Mouse (Mus musculus): ENCODE data around the gene Plau.

The Plau gene

DNA sequence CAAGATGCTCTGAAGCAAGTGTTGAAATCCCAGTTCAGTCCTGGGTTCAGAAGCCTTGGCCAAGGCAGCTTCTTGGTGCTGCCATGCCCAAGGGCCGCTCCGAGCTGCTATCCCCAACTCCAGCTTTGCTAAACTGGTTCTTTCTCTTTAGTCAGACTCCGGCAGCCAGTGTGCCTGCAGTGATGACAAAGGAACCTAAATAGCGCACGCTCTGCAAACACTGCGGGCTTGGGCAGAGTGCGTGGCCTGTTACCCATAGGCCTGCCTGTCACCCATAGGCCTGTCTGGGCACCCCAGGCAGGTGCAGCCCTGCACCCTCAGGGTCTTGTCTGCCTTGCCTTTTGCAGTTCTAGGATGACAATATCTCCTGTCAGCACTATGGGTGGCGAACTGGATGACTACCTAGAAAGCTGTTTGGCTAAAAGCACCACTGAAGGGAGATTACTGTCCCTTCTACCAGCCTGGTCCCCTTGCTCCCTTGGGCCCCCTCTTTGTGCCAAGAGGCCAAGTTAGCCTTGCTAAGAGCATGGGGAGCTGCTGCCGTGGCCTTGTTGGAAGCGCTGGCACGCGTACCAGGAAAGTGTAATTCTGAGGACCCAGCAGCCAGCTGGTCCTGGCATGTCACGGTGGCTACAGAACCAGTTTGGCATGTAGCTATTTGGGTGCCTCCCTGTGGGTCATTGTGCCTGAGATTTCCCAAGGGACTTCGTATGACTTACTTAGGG is 30.2 kb upstream of the Plau start:
- DNase-seq (ENCODE audit: low read depth, low spot score) = no peak

- DNase-seq (ENCODE audit: low read depth, low spot score) = no peak
Observed at GRCm38 (mm10) chr14:20809349-20809748, 27.1 kb upstream of the Plau start.

GRCm38 (mm10) chr14:20809820-20810219 is 26.6 kb upstream of the Plau start:
- DNase-seq (ENCODE audit: low read depth, low spot score) = no peak

GRCm38 (mm10) chr14:20811236-20811635 is 25.2 kb upstream of the Plau start:
- no peak for DNase-seq (ENCODE audit: low read depth, low spot score)

DNA sequence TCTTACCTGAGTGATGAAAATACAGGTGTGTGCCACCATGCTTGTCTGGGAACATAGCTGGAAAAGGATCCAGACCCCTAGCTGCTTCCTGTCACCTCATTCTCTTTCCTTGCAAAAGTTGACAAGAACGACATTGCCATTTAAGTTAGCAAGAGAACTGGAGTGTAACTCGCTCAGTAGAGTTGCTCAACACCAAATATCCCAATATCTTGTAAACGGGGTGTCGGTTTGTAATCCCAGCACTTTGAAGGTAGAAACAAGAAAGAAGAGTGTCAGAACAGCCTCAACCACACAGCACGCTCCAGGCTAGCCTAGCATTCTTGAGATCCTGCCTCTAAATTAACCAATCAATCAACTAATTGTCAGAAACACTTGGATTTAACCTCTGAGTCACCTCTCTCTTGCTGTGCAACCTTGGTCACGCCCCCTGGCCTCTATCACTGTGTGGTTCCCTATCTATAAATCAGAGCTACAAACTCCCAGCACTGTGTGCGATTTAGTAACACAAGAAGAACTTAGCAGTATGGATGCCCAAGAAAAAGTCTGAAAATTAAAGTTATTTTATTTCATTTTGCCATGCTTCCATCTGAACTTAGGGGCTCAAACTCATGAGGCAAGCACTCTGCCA is 24.6 kb upstream of the Plau start:
- DNase-seq (ENCODE audit: low read depth, low spot score) = no peak

DNA sequence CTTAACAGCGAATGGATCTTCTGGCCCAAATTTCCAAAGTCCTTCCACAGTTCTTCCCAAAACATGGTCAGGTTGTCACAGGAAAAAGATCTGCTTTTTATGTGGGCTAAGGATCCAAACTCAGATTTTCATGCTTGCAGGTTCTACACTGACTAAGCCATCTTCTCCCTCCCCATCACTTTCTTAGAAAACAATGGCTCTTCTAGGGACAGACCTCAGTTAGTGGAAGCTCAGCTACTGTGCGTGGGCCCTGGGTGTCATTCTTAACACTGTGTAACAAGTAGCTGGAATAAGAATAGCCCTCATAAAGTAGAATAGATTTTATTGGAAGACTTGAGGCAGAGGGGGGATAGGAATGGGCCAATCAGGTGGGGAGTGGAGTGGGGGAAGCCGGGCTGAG is 21.0 kb upstream of the Plau start:
- DNase-seq (ENCODE audit: low read depth, low spot score) = no peak

DNA sequence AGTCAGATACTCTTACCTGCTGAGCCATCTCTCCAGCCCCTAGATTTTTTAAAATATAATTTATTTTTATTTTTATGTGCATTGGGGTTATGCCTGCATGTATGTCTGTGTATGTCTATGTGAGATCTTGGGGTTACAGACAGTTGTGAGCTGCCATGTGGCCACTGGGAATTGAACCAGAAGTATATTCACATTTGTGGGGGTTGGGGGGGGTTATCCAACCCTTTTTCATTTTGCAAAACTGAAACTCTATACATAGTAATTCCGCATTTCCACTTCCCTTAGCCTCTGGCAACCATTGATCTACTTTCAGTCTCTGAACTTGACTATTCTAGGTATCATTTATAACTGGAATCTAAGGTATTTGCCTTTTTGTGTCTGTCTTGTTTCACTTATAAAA is 11.9 kb upstream of the Plau start:
- DNase-seq (ENCODE audit: low read depth, low spot score) = no peak

- no peak for DNase-seq (ENCODE audit: low read depth, low spot score)
Observed at GRCm38 (mm10) chr14:20825516-20825915, 10.9 kb upstream of the Plau start.

- DNase-seq (ENCODE audit: low read depth, low spot score) = no peak
Observed at GRCm38 (mm10) chr14:20827061-20827460, 9.4 kb upstream of the Plau start.

DNA sequence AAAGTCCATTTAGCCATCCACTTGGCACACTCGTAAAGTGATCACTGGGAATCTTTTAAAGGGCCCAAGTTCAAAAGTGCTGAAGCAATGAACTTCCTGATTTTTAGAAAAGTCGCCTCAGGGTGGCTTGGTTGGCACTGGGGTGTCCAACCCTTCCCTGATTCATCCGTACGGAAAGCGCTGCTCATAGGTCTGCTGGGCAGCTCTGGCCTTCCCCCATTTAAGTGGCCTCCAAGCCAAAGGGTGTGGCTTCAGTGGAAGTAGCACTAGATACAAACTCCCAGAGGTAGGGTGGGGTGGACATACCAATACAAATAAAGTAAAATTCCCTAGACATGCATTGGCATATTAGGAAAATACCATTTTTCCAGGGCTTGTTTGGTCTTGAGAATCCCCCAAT is 9.0 kb upstream of the Plau start:
- DNase-seq (ENCODE audit: low read depth, low spot score) = no peak

- DNase-seq (ENCODE audit: low read depth, low spot score) = no peak
Observed at GRCm38 (mm10) chr14:20828524-20828923, 7.9 kb upstream of the Plau start.

GRCm38 (mm10) chr14:20829523-20830366 is 6.7 kb upstream of the Plau start:
- DNase-seq (ENCODE audit: low read depth, low spot score) = no peak

DNA sequence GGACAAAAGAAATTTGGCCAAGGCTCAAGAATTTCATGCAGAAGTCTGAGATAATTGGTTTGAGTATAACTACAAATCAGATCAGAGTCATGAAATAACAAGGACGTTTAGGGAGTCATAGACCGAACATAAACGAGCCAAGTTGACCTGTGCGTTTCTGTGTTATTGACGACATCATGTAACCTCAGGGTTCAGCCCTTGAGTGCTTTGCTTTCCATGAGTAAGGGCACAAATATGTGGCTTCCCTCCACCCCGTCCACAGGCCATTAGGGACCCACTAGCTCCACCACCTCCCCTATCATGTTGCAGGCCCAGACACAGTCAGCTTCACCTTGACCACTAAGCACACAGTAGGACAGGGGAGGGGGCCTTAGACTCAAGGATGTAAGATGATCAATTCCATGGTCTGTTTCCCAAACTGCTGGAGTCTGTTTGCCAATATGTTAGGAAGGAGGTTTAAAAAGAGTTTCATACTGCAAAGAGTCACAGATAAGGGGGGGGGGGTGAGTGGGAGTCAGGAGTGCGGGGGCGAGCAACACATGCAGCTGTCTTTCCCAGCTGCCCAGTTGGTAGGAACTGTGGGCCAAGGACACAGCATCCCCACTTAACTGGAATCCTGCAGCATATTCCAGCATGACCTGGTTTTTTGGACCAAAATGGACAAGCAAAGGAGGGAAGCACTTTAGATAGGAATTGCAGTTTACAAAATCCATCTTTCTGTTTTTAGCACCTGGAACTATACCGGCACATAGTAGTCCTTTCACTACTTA is 5.1 kb upstream of the Plau start:
- DNase-seq (ENCODE audit: low read depth, low spot score) = no peak

GRCm38 (mm10) chr14:20831915-20832314 is 4.5 kb upstream of the Plau start:
- no peak for DNase-seq (ENCODE audit: low read depth, low spot score)

- DNase-seq (ENCODE audit: low read depth, low spot score) = no peak
Observed at GRCm38 (mm10) chr14:20833525-20833924, 2.9 kb upstream of the Plau start.

- DNase-seq (ENCODE audit: low read depth, low spot score) = no peak
Observed at GRCm38 (mm10) chr14:20834136-20834535, 2.3 kb upstream of the Plau start.

GRCm38 (mm10) chr14:20836905-20837376 is 481 bp downstream of the Plau start:
- DNase-seq (ENCODE audit: low read depth, low spot score) = no peak

DNA sequence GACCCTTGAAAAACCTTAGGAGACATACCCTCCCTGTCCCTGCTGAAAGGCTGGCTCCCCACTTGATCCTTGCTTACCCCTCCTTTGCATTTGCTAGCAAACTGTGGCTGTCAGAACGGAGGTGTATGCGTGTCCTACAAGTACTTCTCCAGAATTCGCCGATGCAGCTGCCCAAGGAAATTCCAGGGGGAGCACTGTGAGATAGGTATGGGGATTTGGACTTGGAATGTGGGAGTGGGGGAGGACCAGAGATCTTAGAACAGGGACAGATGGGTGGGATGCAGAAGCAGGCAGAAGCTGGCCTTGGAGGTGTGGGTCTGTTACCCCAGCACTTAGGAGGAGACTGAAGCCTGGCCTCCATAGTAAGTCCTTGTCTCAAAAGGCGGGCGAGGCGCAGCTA is 1.2 kb downstream of the Plau start:
- DNase-seq (ENCODE audit: low read depth, low spot score) = no peak

DNA sequence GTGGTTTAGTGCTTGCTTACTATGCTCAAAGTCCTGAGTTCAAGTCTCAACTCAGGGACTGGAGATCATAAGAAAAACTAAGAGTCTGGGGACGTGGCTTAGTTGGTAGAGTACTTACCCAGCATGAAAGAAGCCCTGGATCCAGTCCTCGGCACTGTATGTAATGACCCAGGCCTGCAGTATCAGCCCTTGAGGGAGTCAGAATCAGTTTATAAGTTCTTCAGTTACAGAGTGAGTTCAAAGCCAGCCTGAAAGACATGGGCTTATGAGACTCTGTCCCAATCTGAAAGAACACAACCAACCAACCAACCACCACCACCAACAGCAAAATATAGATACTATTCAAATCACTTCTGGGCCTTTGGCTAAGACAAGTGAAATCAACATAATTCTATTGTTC is 5.1 kb downstream of the Plau start:
- DNase-seq (ENCODE audit: low read depth, low spot score) = no peak

DNA sequence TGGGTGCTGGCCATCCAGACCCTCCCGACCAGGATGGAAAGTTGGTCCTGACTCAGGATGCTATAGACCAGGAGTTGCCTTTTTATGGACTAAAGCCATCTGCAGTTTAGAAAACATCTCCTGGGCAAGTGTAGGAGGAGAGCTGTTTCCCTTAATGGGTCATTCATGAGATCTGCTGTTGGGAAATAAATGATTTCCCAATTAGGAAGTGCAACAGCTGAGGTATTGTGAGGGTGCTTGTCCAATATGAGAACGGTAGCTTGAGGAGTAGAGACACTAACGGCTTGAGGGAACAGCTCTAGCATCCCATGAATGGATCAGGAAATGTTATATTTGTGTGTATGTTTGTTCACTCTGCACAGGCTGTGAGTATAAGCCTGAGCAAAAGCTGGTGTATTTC is 6.2 kb downstream of the Plau start:
- DNase-seq (ENCODE audit: low read depth, low spot score) = no peak

DNA sequence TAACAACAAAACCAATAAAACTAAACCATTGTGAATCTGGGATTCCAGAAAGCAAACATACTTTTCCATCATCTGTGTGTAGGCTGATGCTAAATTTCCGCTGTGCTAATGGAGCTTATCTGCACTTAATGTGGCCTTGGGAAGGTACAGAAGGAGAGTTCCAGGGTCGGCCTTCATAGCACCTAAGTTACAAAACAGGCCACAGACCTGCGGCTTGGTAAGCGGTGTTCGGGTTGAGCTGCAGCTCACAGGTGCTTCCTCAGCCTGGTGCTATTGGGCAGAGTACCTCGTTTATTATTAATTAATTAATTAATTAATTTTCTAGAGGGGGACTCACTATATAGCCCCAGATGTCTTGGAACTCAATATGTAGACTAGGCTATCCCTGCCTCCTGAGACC is 7.7 kb downstream of the Plau start:
- no peak for DNase-seq (ENCODE audit: low read depth, low spot score)

Data from WW6 (cell line).